Mouse (Mus musculus) bone marrow macrophage, adult 2 months (primary cell): ENCODE results near the gene Anapc1.

Experiments used
- CTCF ChIP-seq: IDR thresholded peaks from 2 replicates; pipeline ENCODE4 v1.5.1; 2012; ENCODE audit warnings: low read depth, mild to moderate bottlenecking, low read length, moderate library complexity
- POLR2A ChIP-seq: IDR thresholded peaks from 2 replicates; pipeline ENCODE4 v1.6.1; 2012; ENCODE audit warnings: mild to moderate bottlenecking, low read depth, low read length, borderline replicate concordance

- TF ChIP-seq POLR2A (no peak), CTCF (no peak)
These were observed 44.3 kb upstream of the Anapc1 start for GRCm38 (mm10) chr2:128731514-128731913.
